Mouse (Mus musculus) stomach, postnatal 0 days (tissue): ENCODE measurements around the gene Apba3.

ENCODE experiments used
- CTCF ChIP-seq: IDR thresholded peaks from 2 replicates; pipeline ENCODE4 v1.5.1; 2016; ENCODE audit warnings: antibody characterized with exemption, low read depth, mild to moderate bottlenecking, moderate library complexity
- EP300 ChIP-seq: optimal IDR thresholded peaks from 2 replicates; pipeline ENCODE3; 2016; ENCODE audit warnings: antibody characterized with exemption

GRCm38 (mm10) chr10:81242021-81242420, 24.7 kb upstream of the Apba3 start:
- TF ChIP-seq CTCF (no peak), EP300 (no peak)
